In the genomic region with DNA sequence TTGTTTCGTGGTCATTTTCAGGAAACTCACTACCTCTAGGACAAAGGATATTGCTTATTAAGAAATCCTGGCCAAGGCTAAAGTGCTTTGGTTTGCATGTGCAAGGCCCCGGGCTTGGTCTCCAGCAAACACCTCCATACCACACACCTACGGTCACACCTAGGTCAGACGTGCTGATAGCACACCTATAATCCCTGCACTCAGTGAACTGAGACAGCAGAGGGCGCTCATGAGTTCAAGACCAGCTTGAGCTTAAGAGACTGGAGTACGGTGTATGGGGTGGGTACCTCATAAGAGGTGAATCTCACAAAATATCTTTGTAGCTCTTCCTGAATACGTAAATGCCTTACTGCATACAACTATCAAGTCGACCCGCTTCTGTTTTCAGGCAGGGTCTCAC, we compare ENCODE assay signal across 9 mouse cellular contexts. TPM values are rescaled to one million over a fixed set of nuclear protein-coding genes. Genes with fewer than 3 reads are reported as not detected.
DNase-seq lines count a peak whose midpoint lies in the region; ATAC-seq and TF ChIP-seq lines count a peak whose summit lies in the region.
"Had no signal": no experiment of that assay in that cellular context is flagged by ENCODE, and none has a peak within 500 bp of the region (broad histone marks: within the 10 kb centered on the region; RNA-seq: fewer than 3 reads in every experiment).

No protein-coding gene starts in this region.

- H3K36me3 ChIP-seq in neural tube, embryonic 15.5 days, result peaks cover 63% of the 10 kb centered on the region
- H3K36me3 ChIP-seq in hindbrain, postnatal 0 days (ENCODE audit: insufficient read depth, low read length), result peaks cover 45% of the 10 kb centered on the region

- no peaks in the 10 kb centered on the region for H3K27me3 ChIP-seq in neural tube, embryonic 15.5 days (replicated peaks)
- no peaks in the 10 kb centered on the region for H3K27me3 ChIP-seq in hindbrain, postnatal 0 days (ENCODE audit: insufficient read depth, low read length)

- 60% methylated on average over 9 of the region's 9 CpGs for WGBS in neural tube, embryonic 15.5 days
- WGBS in hindbrain, postnatal 0 days, result 58% methylated on average over 9 of the region's 9 CpGs

- peak; percentile 84 for TF ChIP-seq CTCF in hindbrain, postnatal 0 days (IDR thresholded peaks at IDR 0.05; ENCODE audit: low read depth)

- ATAC-seq in neural tube, embryonic 15.5 days (ENCODE audit: low FRiP score), result no peak
- peak; percentile 73 for ATAC-seq in activated CD4-positive, CD25-positive, alpha-beta regulatory T cell, adult 4 months
- ATAC-seq in hindbrain, postnatal 0 days, result peak; percentile 70; the same call in 1 of the 2 replicates

- no peak overlapping the region for H3K27ac ChIP-seq in neural tube, embryonic 15.5 days (replicated peaks)
- no peak overlapping the region for H3K27ac ChIP-seq in hindbrain, postnatal 0 days
- H3K27ac ChIP-seq: macrophage had no signal

- H3K9me3 ChIP-seq in neural tube, embryonic 15.5 days (replicated peaks), result no peaks in the 10 kb centered on the region
- no peaks in the 10 kb centered on the region for H3K9me3 ChIP-seq in hindbrain, postnatal 0 days (ENCODE audit: low read length)

- peak; percentile 35 for DNase-seq in neural tube, embryonic 10.5 days (ENCODE audit: extremely low spot score, low spot score)
- peak; percentile 80 to 86 for DNase-seq in cerebellum, postnatal 36 days
- peak; percentile 85 for DNase-seq in hindbrain, postnatal 0 days (ENCODE audit: low spot score)
- DNase-seq in lung, adult 18-20 months, result peak; percentile 29 to 58
- peak; percentile 75 to 77 for DNase-seq in right cerebral cortex, postnatal 10 days (ENCODE audit: low spot score in 2 of 2)
- no peak for DNase-seq in yolk sac, embryonic 10.5 days (ENCODE audit: low spot score)

- H3K4me2 ChIP-seq in neural tube, embryonic 15.5 days, result no peak overlapping the region
- H3K4me2 ChIP-seq in hindbrain, postnatal 0 days (ENCODE audit: low read depth, low read length), result no peak overlapping the region

- no peak overlapping the region for H3K9ac ChIP-seq in neural tube, embryonic 15.5 days (replicated peaks)
- H3K9ac ChIP-seq in hindbrain, postnatal 0 days (replicated peaks; ENCODE audit: low read length), result no peak overlapping the region

- H3K4me3 ChIP-seq in neural tube, embryonic 15.5 days (replicated peaks), result no peak overlapping the region
- no peak overlapping the region for H3K4me3 ChIP-seq in hindbrain, postnatal 0 days (ENCODE audit: low read length)

- no peaks in the 10 kb centered on the region for H3K4me1 ChIP-seq in neural tube, embryonic 15.5 days
- no peaks in the 10 kb centered on the region for H3K4me1 ChIP-seq in hindbrain, postnatal 0 days (ENCODE audit: insufficient read depth, low read length)

RNA-seq across cellular contexts. Expression of a gene that starts 24.6 kb away (rescaled TPM):
- polyA plus RNA-seq in neural tube, embryonic 15.5 days (2015; fragmentation: Nextera tagmentation; extraction: Ambion mirVana), result 4.2 and 4.8 TPM in 2 replicates
- 1 to 10 TPM; 3.2 to 3.3 TPM for polyA plus RNA-seq in activated CD4-positive, CD25-positive, alpha-beta regulatory T cell, adult 4 months (2017; shearing (Covaris generic))
- 13.4 and 14.8 TPM in 2 replicates for total RNA-seq in hindbrain, postnatal 0 days (2014; rRNA removed)
- polyA plus RNA-seq in hindbrain, postnatal 0 days (2015; fragmentation: Nextera tagmentation; extraction: Ambion mirVana), result 5.0 and 6.4 TPM in 2 replicates

RNA-seq across cellular contexts. Expression of a gene that starts 29.7 kb away (rescaled TPM):
- polyA plus RNA-seq in neural tube, embryonic 15.5 days (2015; fragmentation: Nextera tagmentation; extraction: Ambion mirVana), result 78.2 and 87.0 TPM in 2 replicates
- polyA plus RNA-seq in activated CD4-positive, CD25-positive, alpha-beta regulatory T cell, adult 4 months (2017; shearing (Covaris generic)), result 10 to 100 TPM; 14.2 to 20.3 TPM
- total RNA-seq in hindbrain, postnatal 0 days (2014; rRNA removed), result 46.3 and 58.3 TPM in 2 replicates
- 94.7 and 96.8 TPM in 2 replicates for polyA plus RNA-seq in hindbrain, postnatal 0 days (2015; fragmentation: Nextera tagmentation; extraction: Ambion mirVana)

RNA-seq across cellular contexts. Expression of a gene that starts 59.1 kb away (rescaled TPM):
- polyA plus RNA-seq in neural tube, embryonic 15.5 days (2015; fragmentation: Nextera tagmentation; extraction: Ambion mirVana), result 92.7 and 174 TPM in 2 replicates
- under 1 TPM in 1 of 2 experiments, not detected in 1; 0.48 TPM for polyA plus RNA-seq in activated CD4-positive, CD25-positive, alpha-beta regulatory T cell, adult 4 months (2017; shearing (Covaris generic))
- 21.2 and 139 TPM in 2 replicates for total RNA-seq in hindbrain, postnatal 0 days (2014; rRNA removed)
- 13.9 and 15.1 TPM in 2 replicates for polyA plus RNA-seq in hindbrain, postnatal 0 days (2015; fragmentation: Nextera tagmentation; extraction: Ambion mirVana)
- polyA plus RNA-seq: macrophage had no signal
